Mouse (Mus musculus) CH12.LX (cell line): ENCODE results near the gene Gpr107.
A peak's percentile ranks its signal among the peaks of the same experiment; 100 is the strongest.

Experiments used
- NELFE ChIP-seq: IDR thresholded peaks from 2 replicates; pipeline ENCODE4 v1.6.1; 2011; ENCODE audit warnings: low read depth, low read length, improper control_type of control experiment
- TBP ChIP-seq: conservative IDR thresholded peaks from 2 replicates; pipeline ENCODE4 v1.6.1; 2011; ENCODE audit warnings: low read depth, low read length, improper control_type of control experiment

GRCm38 (mm10) chr2:31259367-31259920, 107.3 kb downstream of the Gpr107 start:
- TF ChIP-seq TBP (peak; percentile 44; the same call in 1 of the 2 replicates), NELFE (no peak)
